Mouse (Mus musculus) layer of hippocampus, adult 2 months (tissue): ENCODE data around the gene Plekha3. TPM values are rescaled to one million over a fixed set of nuclear protein-coding genes. Genes with fewer than 3 reads are reported as not detected.
A peak's percentile ranks its signal among the peaks of the same experiment; 100 is the strongest.

ENCODE experiments used
- DNase-seq, 2 experiments: peaks; one replicate each; pipeline ENCODE4 v3.0.0; 2022; ENCODE audit warnings: low spot score in 2 of 2
- H3K27ac ChIP-seq: fragments of 200-600 bp; 2 replicates; pipeline ENCODE4 v1.8.1; 2022
- H3K4me3 ChIP-seq: fragments of 200-600 bp; 2 replicates; pipeline ENCODE4 v1.8.1; 2022; ENCODE audit warnings: mild to moderate bottlenecking
- CTCF ChIP-seq: fragments of 200-600 bp; conservative IDR thresholded peaks from 2 replicates; pipeline ENCODE4 v1.8.1; 2022; ENCODE audit warnings: antibody characterized with exemption, mild to moderate bottlenecking, moderate library complexity
- long read RNA-seq, 2 experiments: library from polyadenylated mRNA; stranded (forward); transcript quantifications; one replicate each; pipeline ENCODE4 v2.0.0; 2021; ENCODE audit warnings: borderline mapping rate in 2 of 2
- total RNA-seq, 2 experiments: library from RNA; stranded (reverse); gene quantifications; 2 replicates each; pipeline ENCODE4 v1.2.3; 2021

The Plekha3 gene
- total RNA-seq, result 10 to 100 TPM; 43.9 to 48.0 TPM
- long read RNA-seq, experiment 1, transcript Plekha3-201 (8 exons, 2,534 nt), result major isoform, 56 of 58 reads
- long read RNA-seq, experiment 1, partial matches to known transcripts, result 0 of 58 reads
- long read RNA-seq, experiment 1, other reads (novel, unspliced or antisense), result 2 of 58 reads
- long read RNA-seq, experiment 2, transcript Plekha3-201 (8 exons, 2,534 nt), result major isoform, 65 of 73 reads
- long read RNA-seq, experiment 2, partial matches to known transcripts, result 5 of 73 reads
- long read RNA-seq, experiment 2, other reads (novel, unspliced or antisense), result 3 of 73 reads

DNA sequence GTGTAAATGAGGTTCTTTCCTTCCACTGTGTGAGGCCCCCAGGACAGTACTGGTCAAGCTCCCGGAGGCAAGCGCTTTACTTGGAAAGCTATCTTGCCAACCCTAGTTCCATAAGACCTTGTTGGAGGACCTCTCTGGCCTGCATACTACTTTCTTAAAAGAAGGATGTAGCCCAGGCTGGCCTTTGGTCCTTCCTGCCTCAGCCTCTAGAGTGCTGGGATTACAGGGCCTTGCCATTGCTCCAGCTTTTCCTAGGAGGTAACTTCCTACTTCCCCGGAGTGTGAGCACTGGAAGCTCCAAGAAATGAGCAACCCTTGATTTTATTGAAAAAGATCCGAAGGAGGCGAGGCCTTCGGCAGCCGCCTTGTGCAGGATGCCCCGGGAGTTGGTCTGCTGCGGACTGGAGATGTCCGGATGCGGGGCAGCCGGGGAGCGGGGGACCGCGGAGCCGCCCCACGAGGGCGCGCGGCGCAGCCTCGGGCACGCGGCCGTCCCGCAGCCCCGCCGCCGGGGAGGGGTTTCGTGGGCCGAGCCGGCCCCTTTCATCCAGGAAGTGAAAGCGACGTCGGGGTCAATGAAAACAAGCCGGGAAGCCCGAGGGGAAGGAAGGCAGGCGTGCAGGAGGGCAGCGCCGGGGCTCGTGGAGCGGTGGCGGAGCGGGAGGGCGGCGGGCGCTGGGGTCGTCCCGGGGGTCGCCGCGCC is at the start of gene Plekha3:
Gene Plekha3 (plus strand): TSS at position 557 of the 703 bp plus-strand sequence.
- peak; percentile 82 to 89 for DNase-seq
- TF ChIP-seq CTCF, result no peak
- Histone ChIP-seq H3K4me3 (peak within 1 kb of the TSS; percentile 84), H3K27ac (peak within 1 kb of the TSS; percentile 90)

DNA sequence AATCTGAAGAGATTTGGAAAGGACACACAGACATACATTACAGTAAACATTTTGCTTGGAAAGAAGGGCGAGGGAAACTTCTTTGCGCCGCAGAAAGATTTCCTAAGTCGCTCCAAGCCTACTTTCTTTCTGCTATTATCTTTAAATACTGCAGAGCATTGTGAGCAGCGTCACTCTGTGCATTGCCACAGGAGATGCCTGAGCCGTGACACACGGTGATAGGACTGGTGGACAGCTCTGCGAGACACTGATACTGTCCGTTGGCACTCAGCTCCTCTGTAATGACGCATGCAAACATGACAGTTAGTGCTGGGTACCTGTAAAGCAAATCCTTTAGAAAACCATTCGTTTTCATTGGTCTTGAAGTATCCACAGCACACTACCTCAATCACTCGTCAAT is 44.8 kb upstream of the Plekha3 start:
- DNase-seq, result no peak
- no peak overlapping the region for H3K4me3 ChIP-seq
- TF ChIP-seq CTCF, result no peak
- H3K27ac ChIP-seq, result no peak overlapping the region

DNA sequence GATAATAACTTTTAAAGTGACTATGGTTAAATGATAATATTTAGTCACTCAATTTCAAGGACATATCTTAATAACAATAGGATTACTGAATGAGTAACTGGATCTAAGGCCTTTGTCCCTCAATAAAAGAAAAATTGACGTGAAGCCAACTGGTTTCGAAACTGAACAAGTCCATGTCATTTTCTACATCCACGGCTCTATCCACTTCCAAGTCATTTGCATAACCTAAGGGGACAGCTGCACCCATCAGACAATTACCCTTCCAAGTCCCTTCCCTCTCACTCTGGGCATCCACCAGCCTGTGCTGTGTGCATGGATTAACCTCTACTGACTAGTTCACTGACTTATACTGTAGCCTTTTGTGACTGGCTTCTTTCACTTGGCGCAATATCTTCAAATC is 43.5 kb upstream of the Plekha3 start:
- TF ChIP-seq CTCF, result no peak
- Histone ChIP-seq H3K4me3 (no peak overlapping the region), H3K27ac (no peak overlapping the region)
- DNase-seq, result no peak

DNA sequence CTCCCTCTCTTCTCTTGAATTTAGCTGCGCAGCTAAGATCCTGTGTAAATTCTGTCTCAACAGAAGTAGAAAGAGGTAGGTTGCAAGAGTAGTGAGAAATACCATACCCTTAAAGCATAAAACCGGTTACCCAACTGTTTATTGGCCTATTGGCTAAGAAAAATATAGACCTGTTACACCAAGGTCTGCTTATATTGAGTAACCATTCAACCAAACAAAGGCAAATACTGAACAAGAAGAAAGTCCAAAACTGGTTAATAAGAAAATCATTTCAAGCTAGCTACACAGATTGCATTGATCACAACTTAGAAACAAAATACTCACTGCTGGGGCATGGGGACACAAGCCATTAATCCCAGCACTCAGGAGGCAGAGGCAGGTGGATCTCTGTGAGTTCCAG is 35.4 kb upstream of the Plekha3 start:
- TF ChIP-seq CTCF, result no peak
- H3K4me3 ChIP-seq, result no peak overlapping the region
- DNase-seq, result no peak
- H3K27ac ChIP-seq, result no peak overlapping the region

DNA sequence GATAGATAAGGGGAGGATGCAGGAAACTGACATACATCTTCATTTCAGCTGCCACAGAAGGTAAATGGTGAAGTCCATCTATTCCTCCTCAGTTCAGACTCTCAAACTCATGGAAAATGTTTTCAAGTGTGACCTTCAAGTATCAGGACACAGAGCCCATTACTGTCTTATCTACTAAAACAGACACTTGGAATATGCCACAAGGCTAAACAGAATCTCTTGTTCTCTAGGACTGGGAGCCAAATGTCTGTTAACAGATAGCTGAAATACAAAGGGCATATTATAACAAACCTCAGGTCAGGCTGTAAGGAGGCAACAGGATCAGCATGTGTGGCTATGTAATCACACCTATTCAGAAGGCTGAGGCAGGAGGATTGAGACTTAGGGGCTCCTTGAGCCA is 31.3 kb upstream of the Plekha3 start:
- DNase-seq, result no peak
- no peak for TF ChIP-seq CTCF
- Histone ChIP-seq H3K27ac (no peak overlapping the region), H3K4me3 (no peak overlapping the region)

DNA sequence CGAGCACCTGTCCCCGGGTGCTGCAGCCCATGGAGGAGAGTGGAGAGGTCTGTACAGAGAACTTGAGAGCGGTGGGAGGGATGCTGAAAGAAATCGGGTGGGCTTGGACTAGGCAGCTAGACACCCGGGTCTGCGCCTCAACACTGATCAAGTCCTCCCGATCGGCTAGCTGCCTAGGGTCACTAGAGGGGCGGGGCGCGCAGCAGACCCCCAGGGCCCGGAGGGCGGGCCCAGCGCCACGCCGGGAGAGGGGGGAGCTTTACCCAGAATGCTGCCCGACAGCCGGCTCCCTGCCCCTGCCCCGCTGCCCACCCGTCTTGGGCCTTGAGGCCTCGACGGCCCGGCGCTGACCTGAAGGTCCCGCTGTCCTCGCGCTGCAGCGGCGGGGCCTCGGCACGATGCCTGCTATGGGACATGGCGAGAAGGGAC is 27.6 kb upstream of the Plekha3 start:
- Histone ChIP-seq H3K4me3 (peak overlapping the region; percentile 94), H3K27ac (peak overlapping the region; percentile 79)
- peak in 1 of 2 experiments; percentile 24 for DNase-seq
- TF ChIP-seq CTCF, result no peak

DNA sequence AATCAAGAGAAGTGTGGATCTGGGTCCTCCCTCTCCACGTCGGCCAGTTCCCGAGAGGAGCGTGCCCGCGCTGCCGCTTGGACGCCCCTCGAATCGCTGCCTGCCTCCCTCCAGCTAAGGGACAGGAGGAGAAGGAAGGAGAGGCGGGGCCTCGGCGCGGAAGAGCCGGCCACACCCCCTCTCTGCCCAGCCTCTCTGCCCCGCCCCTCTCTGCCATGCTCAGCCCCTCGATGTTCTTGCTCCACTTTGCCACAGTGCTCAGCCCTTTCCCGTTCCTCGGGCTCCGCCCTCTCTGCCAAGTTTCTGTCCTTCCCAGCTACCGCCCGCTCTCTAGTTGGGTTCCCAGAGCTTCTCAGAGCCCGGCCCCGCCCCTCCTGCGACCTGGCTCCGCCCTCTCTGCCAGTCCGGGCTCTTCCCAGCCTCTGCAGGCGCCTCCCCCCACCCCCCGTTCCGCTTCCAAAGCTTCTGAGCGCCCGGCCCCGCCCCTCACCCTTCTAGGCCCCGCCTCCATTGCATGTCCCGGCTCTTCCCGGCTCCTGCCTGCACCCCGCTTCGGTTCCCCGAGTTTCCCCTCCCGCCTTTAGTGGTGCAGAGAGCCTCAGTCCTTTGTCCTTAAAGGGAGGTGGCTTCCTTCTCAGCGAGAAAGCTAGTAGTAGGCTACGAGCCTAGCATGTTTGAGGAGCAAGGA is 27.1 kb upstream of the Plekha3 start, which contains the start of the genes Prkra and Pjvk:
Gene Prkra (minus strand): TSS at position 133 of the 688 bp plus-strand sequence.
Gene Pjvk (plus strand): TSS at position 594 of the 688 bp plus-strand sequence.
- peak within 1 kb of the TSS; percentile 94 for H3K4me3 ChIP-seq
- peak within 1 kb of the TSS; percentile 79 for H3K27ac ChIP-seq
- peak; percentile 96 to 98 for DNase-seq
- TF ChIP-seq CTCF, result no peak

DNA sequence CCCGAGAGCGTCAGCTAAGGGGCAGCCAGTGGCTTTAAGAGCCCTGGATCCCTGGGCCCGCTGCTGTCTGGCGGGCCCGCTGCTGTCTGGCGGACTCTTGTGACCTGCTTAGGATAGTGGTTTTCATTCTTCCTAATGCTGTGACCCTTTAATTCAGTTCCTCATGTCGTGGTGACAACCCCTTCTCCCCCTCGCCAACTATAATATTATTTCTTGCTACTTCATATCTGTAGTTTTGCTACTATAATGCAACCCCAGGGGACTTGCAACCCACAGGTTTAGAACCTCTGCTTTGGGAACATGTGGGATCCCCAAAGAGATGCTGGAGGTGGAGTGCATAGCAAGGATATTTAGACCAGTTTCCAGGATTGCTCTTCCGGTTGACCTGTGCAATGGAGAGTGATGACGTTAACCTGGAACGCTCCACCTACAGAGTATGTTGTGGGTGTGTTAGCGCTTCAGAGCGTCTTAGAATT is 26.4 kb upstream of the Plekha3 start:
- TF ChIP-seq CTCF, result no peak
- DNase-seq, result no peak

DNA sequence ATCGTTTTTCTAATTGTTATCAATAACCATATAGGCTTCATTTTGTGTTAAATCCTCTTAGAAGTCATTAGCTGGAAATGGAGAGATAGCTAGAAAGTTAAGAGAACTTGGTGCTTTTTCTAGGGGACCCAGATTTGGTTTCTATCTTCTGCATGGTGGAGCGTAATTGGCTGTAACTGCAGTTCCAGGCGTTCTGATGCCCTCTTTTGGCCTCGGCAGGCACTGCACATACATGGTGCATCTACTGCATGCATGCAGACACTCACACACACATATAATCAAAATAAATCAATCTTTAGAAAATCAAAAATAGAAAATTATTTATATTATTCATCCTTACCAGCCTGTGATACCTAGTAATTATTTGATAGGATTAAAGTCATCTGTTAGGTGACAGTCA is 22.0 kb upstream of the Plekha3 start:
- no peak for TF ChIP-seq CTCF
- no peak for DNase-seq
- Histone ChIP-seq H3K27ac (no peak overlapping the region), H3K4me3 (no peak overlapping the region)

More for the DNA sequence above, 26.4 kb upstream of the Plekha3 start:
- peak overlapping the region; percentile 79 for H3K27ac ChIP-seq
- H3K4me3 ChIP-seq, result peak overlapping the region; percentile 94

DNA sequence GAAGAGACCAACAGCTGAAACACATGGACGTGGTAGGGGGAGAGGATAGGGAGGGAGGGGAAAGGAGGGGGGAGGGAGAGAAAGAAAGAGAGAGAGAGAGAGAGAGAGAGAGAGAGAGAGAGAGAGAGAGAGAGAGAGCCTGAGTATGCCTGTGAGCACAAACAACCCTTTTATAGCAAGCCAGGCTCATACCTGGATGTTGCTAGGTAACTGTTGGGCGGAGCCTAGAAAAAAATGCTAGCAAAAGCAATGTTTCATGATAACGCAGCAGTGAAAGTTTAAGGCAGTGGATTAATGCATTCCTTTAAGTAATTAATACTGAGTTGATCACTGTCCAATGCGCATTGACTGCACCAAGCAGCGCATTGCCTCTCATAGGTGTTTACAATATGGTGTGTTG is 20.4 kb upstream of the Plekha3 start:
- no peak overlapping the region for H3K4me3 ChIP-seq
- no peak for TF ChIP-seq CTCF

DNA sequence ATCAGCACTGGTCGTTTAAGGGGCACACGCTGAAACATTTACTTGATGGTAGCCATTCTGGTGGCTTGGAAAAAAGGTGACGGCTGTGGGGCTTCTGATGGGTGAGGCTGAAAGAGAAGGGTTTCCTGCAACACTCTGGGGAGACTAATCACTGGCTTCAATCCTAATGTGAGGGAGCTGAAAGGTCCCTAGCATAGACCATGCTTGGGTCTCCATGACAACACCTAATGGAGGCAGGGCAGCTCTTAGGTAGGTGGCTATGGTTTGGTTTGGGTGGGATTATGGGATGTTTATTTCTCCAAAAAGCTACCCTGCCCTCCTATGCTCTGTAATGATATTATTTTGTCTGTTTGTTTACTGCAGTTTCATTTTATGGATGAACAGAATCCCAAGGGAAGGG is 19.6 kb upstream of the Plekha3 start:
- Histone ChIP-seq H3K4me3 (no peak overlapping the region), H3K27ac (no peak overlapping the region)
- no peak for TF ChIP-seq CTCF
- no peak for DNase-seq

More for the DNA sequence above, 20.4 kb upstream of the Plekha3 start:
- DNase-seq, result no peak
- no peak overlapping the region for H3K27ac ChIP-seq

DNA sequence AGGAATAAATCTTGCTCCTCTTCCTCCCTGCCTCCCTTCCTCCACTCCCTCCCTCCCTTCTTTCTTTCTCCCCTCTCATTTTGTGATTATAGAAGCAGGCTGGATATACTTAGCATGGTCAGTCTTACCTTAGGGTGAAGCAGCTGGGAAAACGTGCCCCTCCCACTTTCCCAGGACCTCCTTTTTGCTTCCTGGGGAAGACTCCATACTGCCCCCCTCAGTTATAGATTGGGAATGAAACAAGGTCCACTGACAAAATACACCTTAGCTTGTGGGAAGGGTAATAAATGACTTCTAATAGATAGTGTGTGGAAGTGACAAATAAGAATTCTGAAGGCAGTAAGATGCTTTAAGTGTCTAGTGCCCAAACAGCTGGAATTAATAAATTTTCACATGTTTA is 19.1 kb upstream of the Plekha3 start:
- Histone ChIP-seq H3K27ac (no peak overlapping the region), H3K4me3 (no peak overlapping the region)
- peak; percentile 59 for TF ChIP-seq CTCF
- DNase-seq, result no peak

DNA sequence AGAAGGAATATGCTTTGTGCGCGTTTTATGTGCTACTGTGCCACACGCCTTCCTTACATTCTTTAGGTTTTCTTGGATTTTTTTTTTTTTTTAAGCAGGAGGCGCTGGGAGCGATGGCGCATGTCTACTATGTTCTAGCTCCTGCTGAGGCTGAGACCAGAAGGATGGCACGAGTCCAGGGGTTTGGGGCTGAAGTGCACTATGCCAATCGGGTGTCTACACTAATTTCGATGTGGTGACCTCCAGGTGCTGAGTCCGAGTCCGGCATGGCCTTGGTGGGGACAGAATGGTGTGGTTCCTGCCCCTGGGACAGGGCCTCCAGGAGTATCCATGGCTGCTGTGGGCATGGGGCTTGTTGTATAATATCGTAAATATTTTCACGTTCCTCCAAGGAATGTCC is 16.5 kb upstream of the Plekha3 start:
- no peak overlapping the region for H3K27ac ChIP-seq
- H3K4me3 ChIP-seq, result no peak overlapping the region
- DNase-seq, result no peak
- TF ChIP-seq CTCF, result no peak
